Comparison of ENCODE assay signal across 8 mouse cellular contexts in genomic region chr5:136115891-136116783, GRCm38 (mm10). TPM values are rescaled to one million over a fixed set of nuclear protein-coding genes. Genes with fewer than 3 reads are reported as not detected.
DNase-seq lines count a peak whose midpoint lies in the region; ATAC-seq and TF ChIP-seq lines count a peak whose summit lies in the region.

Polr2j (plus strand) TSS chr5:136116631.

- TF ChIP-seq CTCF in heart, adult 2 months (IDR thresholded peaks at IDR 0.05) = no peak

- peak within 1 kb of the TSS; percentile 64; the same call in 1 of the 2 replicates for H3K27ac ChIP-seq in embryonic facial prominence, embryonic 13.5 days
- H3K27ac ChIP-seq in heart, adult 2 months = peak within 1 kb of the TSS; percentile 84
- H3K27ac ChIP-seq in limb, embryonic 13.5 days = peak within 1 kb of the TSS; percentile 56; the same call in 1 of the 2 replicates
- peak within 1 kb of the TSS; percentile 51 for H3K27ac ChIP-seq in midbrain, embryonic 16.5 days (ENCODE audit: low read length)

- peaks cover 21% of the 10 kb centered on the region for H3K4me1 ChIP-seq in embryonic facial prominence, embryonic 13.5 days
- peaks cover 3% of the 10 kb centered on the region; the same call in 1 of the 2 replicates for H3K4me1 ChIP-seq in heart, adult 2 months (ENCODE audit: control insufficient read depth, insufficient read depth, low read length)
- peaks cover 21% of the 10 kb centered on the region for H3K4me1 ChIP-seq in limb, embryonic 13.5 days
- peaks cover 20% of the 10 kb centered on the region for H3K4me1 ChIP-seq in midbrain, embryonic 16.5 days (ENCODE audit: control insufficient read depth, insufficient read depth, low read length)

- H3K4me3 ChIP-seq in embryonic facial prominence, embryonic 13.5 days = peak within 1 kb of the TSS; percentile 96
- peak within 1 kb of the TSS; percentile 83 for H3K4me3 ChIP-seq in heart, adult 2 months
- H3K4me3 ChIP-seq in limb, embryonic 13.5 days = peak within 1 kb of the TSS; percentile 89
- H3K4me3 ChIP-seq in midbrain, embryonic 16.5 days (ENCODE audit: low read depth, low read length) = peak within 1 kb of the TSS; percentile 65

- WGBS in embryonic facial prominence, embryonic 13.5 days = 3% methylated on average over 42 of the region's 42 CpGs
- 3% methylated on average over 42 of the region's 42 CpGs for WGBS in heart, adult 2 months
- 3% methylated on average over 42 of the region's 42 CpGs for WGBS in limb, embryonic 13.5 days
- WGBS in midbrain, embryonic 16.5 days = 2% methylated on average over 42 of the region's 42 CpGs

- DNase-seq in 3134 (ENCODE audit: extremely low read depth, insufficient read length, low spot score) = peak; percentile 95
- peak; percentile 97 to 99 for DNase-seq in adrenal gland, postnatal 36 days
- DNase-seq in heart, adult 2 months = peak; percentile 95 to 97
- DNase-seq in kidney, adult 8-10 months = peak; percentile 94 to 96
- DNase-seq in spleen, postnatal 10 days (ENCODE audit: low spot score in 2 of 2) = peak; percentile 98

- peak; percentile 93 for TF ChIP-seq POLR2A in heart, adult 2 months (IDR thresholded peaks at IDR 0.05; ENCODE audit: insufficient read depth, low read depth, low read length)

- H3K79me2 ChIP-seq in heart, adult 2 months (replicated peaks; ENCODE audit: control insufficient read depth, insufficient read depth, low read length) = no peaks in the 10 kb centered on the region; the same call in 1 of the 2 replicates

- no peaks in the 10 kb centered on the region for H3K27me3 ChIP-seq in embryonic facial prominence, embryonic 13.5 days
- H3K27me3 ChIP-seq in heart, adult 2 months (ENCODE audit: control insufficient read depth, insufficient read depth, low read length) = no peaks in the 10 kb centered on the region
- H3K27me3 ChIP-seq in limb, embryonic 13.5 days = no peaks in the 10 kb centered on the region
- no peaks in the 10 kb centered on the region for H3K27me3 ChIP-seq in midbrain, embryonic 16.5 days (ENCODE audit: control insufficient read depth, insufficient read depth, low read depth, low read length)

- peak within 1 kb of the TSS; percentile 90 for H3K4me2 ChIP-seq in embryonic facial prominence, embryonic 13.5 days
- H3K4me2 ChIP-seq in limb, embryonic 13.5 days (replicated peaks) = peak within 1 kb of the TSS; percentile 96
- H3K4me2 ChIP-seq in midbrain, embryonic 16.5 days (ENCODE audit: low read length) = peak within 1 kb of the TSS; percentile 87

- peak within 1 kb of the TSS; percentile 93 for H3K9ac ChIP-seq in embryonic facial prominence, embryonic 13.5 days
- H3K9ac ChIP-seq in heart, adult 2 months (ENCODE audit: low read depth, low read length) = peak within 1 kb of the TSS; percentile 81
- H3K9ac ChIP-seq in limb, embryonic 13.5 days = peak within 1 kb of the TSS; percentile 89
- peak within 1 kb of the TSS; percentile 79 for H3K9ac ChIP-seq in midbrain, embryonic 16.5 days (ENCODE audit: low read depth, low read length)

- ATAC-seq in embryonic facial prominence, embryonic 13.5 days (ENCODE audit: insufficient number of reproducible peaks, insufficient read depth, low FRiP score, low TSS enrichment, low read depth) = peak; percentile 86
- peak; percentile 97 for ATAC-seq in limb, embryonic 13.5 days (ENCODE audit: low FRiP score, low read depth)
- peak; percentile 96 for ATAC-seq in midbrain, embryonic 16.5 days

- peak; percentile 64; the same call in 1 of the 2 replicates for TF ChIP-seq EP300 in heart, adult 2 months (IDR thresholded peaks at IDR 0.05; ENCODE audit: insufficient read depth, low read depth, low read length)

- H3K36me3 ChIP-seq in embryonic facial prominence, embryonic 13.5 days = peaks cover 21% of the 10 kb centered on the region
- no peaks in the 10 kb centered on the region for H3K36me3 ChIP-seq in heart, adult 2 months (ENCODE audit: control insufficient read depth, insufficient read depth, low read length)
- peaks cover 28% of the 10 kb centered on the region for H3K36me3 ChIP-seq in limb, embryonic 13.5 days
- H3K36me3 ChIP-seq in midbrain, embryonic 16.5 days (ENCODE audit: control insufficient read depth, insufficient read depth, low read length) = peaks cover 7% of the 10 kb centered on the region

- intact Hi-C loops in heart, adult 2 months (cut with DNase I) = loop anchor here (1.0 to 2.0 kb wide), 2 partner anchors 20 to 31 kb away; partner anchors contain the start of genes Alkbh4 and Lrwd1

- no peaks in the 10 kb centered on the region for H3K9me3 ChIP-seq in embryonic facial prominence, embryonic 13.5 days
- no peaks in the 10 kb centered on the region for H3K9me3 ChIP-seq in limb, embryonic 13.5 days
- no peaks in the 10 kb centered on the region for H3K9me3 ChIP-seq in midbrain, embryonic 16.5 days (replicated peaks; ENCODE audit: control insufficient read depth, low read length, poor library complexity, severe bottlenecking)

RNA-seq across cellular contexts. Expression of gene Polr2j, which starts in this region (rescaled TPM):
- total RNA-seq in adrenal gland, postnatal 36 days (2021) = 10 to 100 TPM; 69.3 to 96.9 TPM
- 218 and 243 TPM in 2 replicates for polyA plus RNA-seq in embryonic facial prominence, embryonic 13.5 days (2015; fragmentation: Nextera tagmentation; extraction: Ambion mirVana)
- total RNA-seq in heart, adult 2 months (2021) = 10 to 100 TPM; 63.5 to 89.3 TPM
- 66.9 and 70.9 TPM in 2 replicates for polyA plus RNA-seq in heart, adult 2 months (2012; rRNA removed)
- polyA plus RNA-seq in limb, embryonic 13.5 days (2015; fragmentation: Nextera tagmentation; extraction: Ambion mirVana) = 233 and 254 TPM in 2 replicates
- polyA plus RNA-seq in midbrain, embryonic 16.5 days (2015; fragmentation: Nextera tagmentation; extraction: Ambion mirVana) = 190 and 194 TPM in 2 replicates

Comparison
In these comparisons a context has a peak if more than half of its experiments do, and no peak if none do; other contexts are left out.
1. Peak in every context shown above with its lines: DNase-seq, ATAC-seq, H3K4me3 ChIP-seq and H3K27ac ChIP-seq.